Mouse (Mus musculus) liver, embryonic 14.5 days (tissue): Measurements from ENCODE around the gene St6galnac3. TPM values are rescaled to one million over a fixed set of nuclear protein-coding genes. Genes with fewer than 3 reads are reported as not detected.

Source experiments
- ATAC-seq: fragments of 200-750 bp; cut with Nextera tagmentation; 2 replicates; pipeline ENCODE4 v1.8.0; 2017; ENCODE audit warnings: moderate number of reproducible peaks, mild to moderate bottlenecking, moderate library complexity; ENCODE audit not compliant: insufficient read depth
- DNase-seq, 3 experiments: peaks; one replicate each; pipeline ENCODE4 v3.0.0-alpha.2; 2012 to 2013; ENCODE audit warnings: low read depth in 3 of 3, low spot score in 3 of 3
- H3K27ac ChIP-seq: fragments of 300-500 bp; sonication (generic); 2 replicates; pipeline ENCODE4 v1.5.1; 2014; ENCODE audit warnings: moderate library complexity, mild to moderate bottlenecking, control low read depth, inconsistent platforms
- H3K27me3 ChIP-seq: fragments of 300-500 bp; sonication (generic); 2 replicates; pipeline ENCODE4 v1.6.1; 2014; ENCODE audit warnings: mild to moderate bottlenecking, low read length, moderate library complexity; ENCODE audit not compliant: control insufficient read depth, insufficient read depth
- H3K36me3 ChIP-seq: fragments of 300-500 bp; sonication (generic); replicated peaks from 2 replicates; pipeline ENCODE4 v1.6.1; 2014; ENCODE audit warnings: low read depth; ENCODE audit not compliant: control insufficient read depth, insufficient read depth
- H3K4me1 ChIP-seq, 2 experiments: fragments of 200-500 bp in 1 of 2; fragments of 300-500 bp in 1 of 2; sonication (generic) in 1 of 2; replicated peaks; 2 replicates each; pipeline ENCODE4 v1.6.1; 2012 to 2014; ENCODE audit warnings: antibody characterized with exemption in 1 of 2, inconsistent platforms in 1 of 2, low read length in 1 of 2; ENCODE audit not compliant: control insufficient read depth in 2 of 2, insufficient read depth in 2 of 2
- H3K4me2 ChIP-seq: fragments of 300-500 bp; sonication (generic); 2 replicates; pipeline ENCODE4 v1.6.1; 2014; ENCODE audit warnings: low read depth, mild to moderate bottlenecking, control low read depth, moderate library complexity
- H3K4me3 ChIP-seq, 2 experiments: fragments of 200-500 bp in 1 of 2; fragments of 300-500 bp in 1 of 2; sonication (generic) in 1 of 2; 2 replicates each; pipeline ENCODE4 v1.5.1; 2012 to 2014; ENCODE audit warnings: low read depth in 2 of 2, low read length in 2 of 2, mild to moderate bottlenecking in 2 of 2, control low read depth in 1 of 2, inconsistent platforms in 1 of 2, moderate library complexity in 1 of 2; ENCODE audit not compliant: insufficient read depth in 1 of 2
- H3K9ac ChIP-seq: fragments of 300-500 bp; sonication (generic); replicated peaks from 2 replicates; pipeline ENCODE4 v1.6.1; 2014; ENCODE audit warnings: mild to moderate bottlenecking, control low read depth, moderate library complexity
- H3K9me3 ChIP-seq: fragments of 300-500 bp; sonication (generic); 2 replicates; pipeline ENCODE4 v1.6.1; 2016; ENCODE audit warnings: low read length, mixed read lengths; ENCODE audit not compliant: control insufficient read depth
- CTCF ChIP-seq: IDR thresholded peaks from 2 replicates; pipeline ENCODE4 v1.5.1; 2016; ENCODE audit warnings: antibody characterized with exemption, low read depth, control low read depth
- EP300 ChIP-seq: IDR thresholded peaks from 2 replicates; pipeline ENCODE4 v1.6.1; 2016; ENCODE audit warnings: antibody characterized with exemption, low read depth
- WGBS: fragments of 180-500 bp; shearing (Covaris S2); extraction: QIAGEN DNeasy Blood & Tissue Kit; methylation state at CpG from one replicate; pipeline ENCODE4 v1.1.7; 2014; ENCODE audit not compliant: insufficient replicate concordance; 5-methylcytosine and 5-hydroxymethylcytosine counted together
- polyA plus RNA-seq, 2 experiments: library from polyadenylated mRNA; depleted of rRNA in 1 of 2; stranded (reverse) in 1 of 2; unstranded in 1 of 2; fragments of >200 nt; fragmentation: Nextera tagmentation in 1 of 2; extraction: Ambion mirVana in 1 of 2; gene quantifications; 2 replicates each; pipeline versions ENCODE4 v1.2.1 to v1.2.3; 2012 to 2014

Gene St6galnac3
- polyA plus RNA-seq, 2 experiments: 2.9 to 5.7 TPM

DNA sequence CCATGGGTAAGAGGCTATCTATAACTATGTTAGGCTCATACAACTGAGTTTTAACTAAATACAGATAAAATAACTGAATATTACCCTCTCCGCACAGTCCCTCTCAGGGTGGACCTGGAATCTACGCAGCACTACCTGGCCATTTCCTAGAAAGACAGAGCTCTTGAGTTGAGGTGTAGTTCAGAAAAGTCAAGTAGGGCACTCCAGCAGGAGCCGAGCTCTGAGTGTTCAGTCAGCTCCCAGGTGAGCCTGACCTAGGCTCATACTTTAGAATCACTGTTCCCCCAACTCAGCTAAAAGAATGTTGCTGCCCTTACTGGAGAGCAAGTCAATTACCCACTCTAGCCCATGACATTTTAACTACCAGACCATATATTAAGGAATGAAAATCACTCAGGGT lies 324.7 kb downstream of the St6galnac3 start:
- no peak for ATAC-seq
- WGBS: 73% methylated on average over 3 of the region's 3 CpGs
- Histone ChIP-seq H3K4me3 (no peak overlapping the region), H3K4me1 (no peaks in the 10 kb centered on the region), H3K27me3 (no peaks in the 10 kb centered on the region), H3K9me3 (no peaks in the 10 kb centered on the region), H3K4me2 (no peak overlapping the region), H3K36me3 (no peaks in the 10 kb centered on the region), H3K9ac (no peak overlapping the region), H3K27ac (no peak overlapping the region)
- DNase-seq: no peak
- TF ChIP-seq CTCF: no peak
- TF ChIP-seq EP300: no peak

DNA sequence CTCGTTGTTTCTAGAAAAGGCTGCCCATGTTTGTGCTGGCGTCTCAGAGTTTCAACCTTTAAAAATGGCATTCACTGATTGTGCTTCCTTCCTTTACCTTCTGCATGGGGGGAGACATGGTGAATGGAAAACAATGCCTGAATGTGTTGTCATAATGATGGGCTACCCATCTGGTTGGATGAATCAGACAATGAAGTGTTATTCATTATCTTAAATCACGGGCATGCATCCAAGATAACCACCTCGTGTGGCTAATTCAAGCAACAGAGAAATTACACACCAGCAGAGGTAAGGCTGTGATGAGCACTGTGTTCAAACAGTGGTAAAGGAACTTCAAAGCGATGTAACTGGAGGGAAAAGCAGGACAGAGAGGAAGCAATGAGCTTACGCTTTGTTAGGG lies 325.4 kb downstream of the St6galnac3 start:
- ATAC-seq: no peak
- H3K9ac ChIP-seq: no peak overlapping the region
- no peaks in the 10 kb centered on the region for H3K36me3 ChIP-seq
- 61% methylated on average over 6 of the region's 6 CpGs for WGBS
- H3K4me3 ChIP-seq: no peak overlapping the region
- no peaks in the 10 kb centered on the region for H3K4me1 ChIP-seq
- no peak for TF ChIP-seq EP300
- TF ChIP-seq CTCF: no peak
- no peak overlapping the region for H3K4me2 ChIP-seq
- no peaks in the 10 kb centered on the region for H3K27me3 ChIP-seq
- DNase-seq: no peak
- no peak overlapping the region for H3K27ac ChIP-seq
- H3K9me3 ChIP-seq: no peaks in the 10 kb centered on the region

DNA sequence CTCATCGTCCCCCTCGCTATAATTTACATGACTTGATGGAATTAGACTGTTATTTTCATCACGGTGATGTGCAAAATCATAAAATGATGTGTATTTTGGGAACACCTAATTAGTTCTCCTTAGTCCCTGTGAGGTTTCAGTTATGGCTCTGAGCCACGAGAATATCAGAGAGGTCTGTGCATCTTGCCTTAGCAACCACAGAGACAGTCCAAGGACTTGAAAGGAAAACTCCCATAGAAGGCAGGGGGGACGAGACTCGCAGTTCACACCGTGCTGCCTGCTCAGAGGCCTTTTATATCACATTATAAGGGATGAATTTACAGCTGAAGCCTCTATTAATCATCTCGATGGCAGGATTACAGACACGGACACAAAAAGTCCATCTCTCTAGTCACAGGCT lies 327.2 kb downstream of the St6galnac3 start:
- no peaks in the 10 kb centered on the region for H3K4me1 ChIP-seq
- no peak overlapping the region for H3K27ac ChIP-seq
- WGBS: 73% methylated on average over 9 of the region's 9 CpGs
- H3K9me3 ChIP-seq: no peaks in the 10 kb centered on the region
- H3K27me3 ChIP-seq: no peaks in the 10 kb centered on the region
- no peak overlapping the region for H3K4me2 ChIP-seq
- H3K4me3 ChIP-seq: no peak overlapping the region
- no peaks in the 10 kb centered on the region for H3K36me3 ChIP-seq
- TF ChIP-seq EP300: no peak
- TF ChIP-seq CTCF: no peak
- DNase-seq: no peak
- ATAC-seq: no peak
- H3K9ac ChIP-seq: no peak overlapping the region

DNA sequence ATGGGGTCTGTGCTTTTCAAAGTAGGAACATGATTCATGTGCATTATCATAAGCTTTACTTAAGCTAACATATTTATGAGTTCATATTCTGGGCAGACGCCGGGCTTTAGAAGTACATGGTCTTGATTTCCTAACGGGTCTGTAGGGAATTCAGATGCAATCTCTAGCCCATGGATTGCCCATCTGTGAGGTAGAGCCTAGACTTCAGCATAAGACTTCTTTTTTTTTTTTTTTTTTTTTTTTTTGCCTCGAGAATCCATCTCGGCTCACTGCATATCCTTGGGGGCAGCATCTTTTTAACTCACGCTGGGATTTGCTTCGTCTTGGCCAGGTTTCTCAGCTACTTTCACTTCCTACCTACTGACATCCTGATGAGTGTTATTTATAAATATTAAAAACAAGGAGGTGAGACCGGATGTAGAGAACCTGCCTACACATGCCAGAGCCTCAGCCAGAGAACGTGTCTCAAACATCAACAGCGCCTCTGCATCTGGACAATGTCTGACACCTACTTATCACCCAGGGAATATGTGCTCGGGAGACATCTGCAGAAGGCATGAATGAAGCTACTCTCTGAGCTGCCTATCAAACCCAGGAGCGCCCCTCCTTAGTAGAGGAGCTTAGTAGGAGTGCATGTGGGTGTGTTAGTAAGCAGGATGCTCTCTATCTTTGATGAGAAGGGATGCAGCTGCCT lies 328.5 kb downstream of the St6galnac3 start:
- Histone ChIP-seq H3K27me3 (no peaks in the 10 kb centered on the region), H3K9ac (no peak overlapping the region), H3K36me3 (no peaks in the 10 kb centered on the region), H3K4me2 (no peak overlapping the region), H3K9me3 (no peaks in the 10 kb centered on the region), H3K4me1 (no peaks in the 10 kb centered on the region), H3K4me3 (no peak overlapping the region), H3K27ac (no peak overlapping the region)
- no peak for DNase-seq
- ATAC-seq: no peak
- TF ChIP-seq EP300: no peak
- 74% methylated on average over 12 of the region's 12 CpGs for WGBS

DNA sequence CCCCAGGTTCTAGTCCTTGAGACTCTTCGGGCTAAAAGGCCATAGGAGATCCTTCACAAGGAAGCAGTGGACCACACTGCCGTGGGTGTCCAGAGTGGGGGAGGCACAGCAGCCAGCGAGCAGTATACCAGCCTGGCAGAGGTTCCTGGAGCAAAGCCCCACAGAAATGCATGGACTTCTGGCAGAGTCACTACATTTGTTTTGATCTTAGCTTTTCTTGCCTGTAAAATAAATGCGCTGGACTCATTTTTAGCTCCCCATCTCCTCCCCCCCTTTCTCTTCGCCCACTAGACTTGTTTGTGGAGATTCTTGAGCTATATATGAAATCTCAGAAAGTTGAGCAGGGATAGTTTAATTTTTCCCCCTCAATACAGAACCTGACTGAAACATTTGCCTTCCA lies 329.6 kb downstream of the St6galnac3 start:
- TF ChIP-seq EP300 (no peak), CTCF (no peak)
- ATAC-seq (no peak), DNase-seq (no peak)
- no peak overlapping the region for H3K9ac ChIP-seq
- H3K27me3 ChIP-seq: no peaks in the 10 kb centered on the region
- H3K4me3 ChIP-seq: no peak overlapping the region
- H3K4me2 ChIP-seq: no peak overlapping the region
- H3K36me3 ChIP-seq: no peaks in the 10 kb centered on the region
- no peaks in the 10 kb centered on the region for H3K9me3 ChIP-seq
- H3K27ac ChIP-seq: no peak overlapping the region
- WGBS: 82% methylated on average over 5 of the region's 5 CpGs
- H3K4me1 ChIP-seq: no peaks in the 10 kb centered on the region
